Mouse (Mus musculus) embryo, embryonic 10 days (tissue): ENCODE measurements around the gene Dlgap1.

Experiments used
- DNase-seq: peaks from one replicate; pipeline ENCODE4 v3.0.0-alpha.2; 2015; ENCODE audit warnings: low spot score

Gene Dlgap1

GRCm38 (mm10) chr17:70462771-70463491, 494.1 kb downstream of the Dlgap1 start:
- no peak for DNase-seq

- DNase-seq = no peak
Observed at GRCm38 (mm10) chr17:70466413-70466812, 497.5 kb downstream of the Dlgap1 start.

- no peak for DNase-seq
Observed at GRCm38 (mm10) chr17:70470970-70471371, 502.1 kb downstream of the Dlgap1 start.

- DNase-seq = no peak
Observed at GRCm38 (mm10) chr17:70472162-70472561, 503.3 kb downstream of the Dlgap1 start.

- no peak for DNase-seq
Observed at GRCm38 (mm10) chr17:70473871-70474270, 505.0 kb downstream of the Dlgap1 start.

- no peak for DNase-seq
Observed at GRCm38 (mm10) chr17:70483716-70484115, 514.8 kb downstream of the Dlgap1 start.

GRCm38 (mm10) chr17:70485668-70486067, 516.8 kb downstream of the Dlgap1 start:
- no peak for DNase-seq

GRCm38 (mm10) chr17:70486259-70486658, 517.4 kb downstream of the Dlgap1 start:
- DNase-seq = no peak

- no peak for DNase-seq
Observed at GRCm38 (mm10) chr17:70486831-70487230, 518.0 kb downstream of the Dlgap1 start.

GRCm38 (mm10) chr17:70488784-70489265, 520.0 kb downstream of the Dlgap1 start:
- no peak for DNase-seq

- DNase-seq = no peak
Observed at GRCm38 (mm10) chr17:70491575-70491974, 522.7 kb downstream of the Dlgap1 start.

GRCm38 (mm10) chr17:70494338-70494737, 525.5 kb downstream of the Dlgap1 start:
- no peak for DNase-seq

- no peak for DNase-seq
Observed at GRCm38 (mm10) chr17:70498256-70498655, 529.4 kb downstream of the Dlgap1 start.

GRCm38 (mm10) chr17:70501933-70502332, 533.1 kb downstream of the Dlgap1 start:
- DNase-seq = no peak

GRCm38 (mm10) chr17:70507759-70508158, 538.9 kb downstream of the Dlgap1 start:
- no peak for DNase-seq

- DNase-seq = no peak
Observed at GRCm38 (mm10) chr17:70510441-70510840, 541.6 kb downstream of the Dlgap1 start.

- no peak for DNase-seq
Observed at GRCm38 (mm10) chr17:70511401-70511800, 542.5 kb downstream of the Dlgap1 start.

GRCm38 (mm10) chr17:70513736-70514135, 544.9 kb downstream of the Dlgap1 start:
- DNase-seq = no peak

GRCm38 (mm10) chr17:70516506-70516905, 547.6 kb downstream of the Dlgap1 start:
- DNase-seq = no peak

- DNase-seq = no peak
Observed at GRCm38 (mm10) chr17:70517333-70517732, 548.5 kb downstream of the Dlgap1 start.

- no peak for DNase-seq
Observed at GRCm38 (mm10) chr17:70521058-70521851, 552.4 kb downstream of the Dlgap1 start.

GRCm38 (mm10) chr17:70521971-70522370, 553.1 kb downstream of the Dlgap1 start:
- DNase-seq = peak; percentile 35

- no peak for DNase-seq
Observed at GRCm38 (mm10) chr17:70525990-70526389, 557.1 kb downstream of the Dlgap1 start.
